Mouse (Mus musculus) thymus, adult 2 months (tissue): ENCODE data around the gene Stap1.

Source experiments
- CTCF ChIP-seq: fragments of 200-500 bp; IDR thresholded peaks from 2 replicates; pipeline ENCODE4 v1.5.1; 2012; ENCODE audit warnings: mild to moderate bottlenecking, control low read depth, low read length, moderate library complexity, borderline replicate concordance; ENCODE audit not compliant: control insufficient read depth, poor library complexity, insufficient read depth; ENCODE audit errors: extremely low read depth
- POLR2A ChIP-seq: fragments of 200-500 bp; IDR thresholded peaks from 2 replicates; pipeline ENCODE4 v1.6.1; 2012; ENCODE audit warnings: mild to moderate bottlenecking, low read length, control low read depth, moderate library complexity; ENCODE audit not compliant: control insufficient read depth, poor library complexity, insufficient read depth; ENCODE audit errors: extremely low read depth

- TF ChIP-seq CTCF (no peak), POLR2A (no peak)
Measured at GRCm38 (mm10) chr5:86098988-86099387, 27.4 kb downstream of the Stap1 start.
